Mouse (Mus musculus): ENCODE measurements around the gene Zbtb41.

Zbtb41 gene

DNA sequence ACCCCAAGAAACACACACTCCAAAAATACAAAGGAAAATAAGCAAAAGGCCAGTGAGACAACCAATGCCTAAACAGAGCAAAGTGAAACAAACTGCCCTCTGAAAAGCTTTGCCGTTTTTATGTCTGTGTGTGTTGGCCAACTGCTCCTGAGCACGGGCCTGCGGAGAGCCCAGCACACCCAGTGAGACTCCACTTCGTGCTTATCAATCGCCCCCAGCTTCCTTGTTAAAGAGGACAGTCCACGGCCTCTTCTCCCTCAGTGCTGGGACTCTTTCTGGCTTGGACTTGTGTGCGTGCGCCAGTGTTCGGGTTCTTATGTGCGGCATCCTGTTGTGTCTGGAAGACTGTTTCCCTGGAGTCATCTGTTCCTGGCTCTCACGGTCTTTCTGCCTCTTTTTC, 43.8 kb downstream of the Zbtb41 start:
- DNase-seq (ENCODE audit: low read depth, low spot score) = no peak

DNA sequence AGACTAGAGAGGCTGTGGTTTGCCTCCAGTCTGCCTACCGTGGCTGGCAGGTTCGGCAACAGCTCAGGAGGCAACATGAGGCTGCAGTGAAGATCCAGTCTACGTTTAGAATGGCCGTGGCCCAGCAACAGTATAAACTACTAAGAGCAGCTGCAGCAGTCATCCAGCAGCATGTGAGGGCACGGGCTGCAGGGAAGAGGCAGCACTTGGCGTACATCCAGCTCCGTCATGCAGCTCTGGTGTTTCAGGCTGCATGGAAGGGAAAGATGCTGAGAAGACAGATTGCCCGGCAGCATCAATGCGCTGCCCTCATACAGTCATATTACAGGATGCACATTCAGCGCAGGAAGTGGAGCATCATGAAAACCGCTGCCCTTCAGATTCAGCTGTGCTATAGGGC, 56.8 kb downstream of the Zbtb41 start:
- no peak for DNase-seq (ENCODE audit: low read depth, low spot score)

DNA sequence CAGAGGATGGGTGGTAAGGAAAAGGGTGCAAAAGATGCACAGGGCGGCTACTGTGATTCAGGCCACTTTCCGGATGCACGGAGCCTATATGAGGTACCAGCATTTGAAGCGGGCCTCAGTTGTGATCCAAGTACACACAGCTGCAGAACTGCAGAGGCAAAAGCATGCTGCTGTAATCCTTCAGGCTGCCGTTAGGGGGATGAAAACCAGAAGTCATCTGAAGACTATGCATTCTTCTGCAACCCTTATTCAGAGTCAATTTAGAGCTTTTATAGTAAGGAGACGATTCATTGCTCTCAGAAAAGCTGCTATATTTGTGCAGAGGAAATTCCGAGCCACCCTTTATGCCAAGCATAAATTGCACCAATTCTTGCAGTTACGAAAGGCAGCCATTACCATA, 58.2 kb downstream of the Zbtb41 start:
- no peak for DNase-seq (ENCODE audit: low read depth, low spot score)

DNA sequence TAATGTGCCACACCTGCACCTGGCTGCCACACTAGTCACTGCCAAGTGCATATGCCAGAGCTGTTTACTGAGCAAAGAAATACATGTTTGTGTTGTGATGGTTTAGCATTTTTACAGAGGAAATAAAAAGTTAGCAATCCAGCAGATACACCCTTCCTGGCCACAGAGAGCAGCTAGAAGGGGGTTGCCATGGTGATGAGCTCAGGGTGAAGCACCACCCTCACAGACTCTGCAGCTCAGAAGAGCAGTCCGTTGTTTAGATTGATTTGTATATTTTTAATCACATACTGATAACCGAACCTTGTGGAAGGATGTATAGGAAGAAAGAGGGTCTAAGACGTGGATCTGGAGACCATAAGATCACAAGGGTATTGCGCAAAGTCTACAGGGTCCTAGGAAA, 59.1 kb downstream of the Zbtb41 start:
- DNase-seq (ENCODE audit: low read depth, low spot score) = no peak

DNA sequence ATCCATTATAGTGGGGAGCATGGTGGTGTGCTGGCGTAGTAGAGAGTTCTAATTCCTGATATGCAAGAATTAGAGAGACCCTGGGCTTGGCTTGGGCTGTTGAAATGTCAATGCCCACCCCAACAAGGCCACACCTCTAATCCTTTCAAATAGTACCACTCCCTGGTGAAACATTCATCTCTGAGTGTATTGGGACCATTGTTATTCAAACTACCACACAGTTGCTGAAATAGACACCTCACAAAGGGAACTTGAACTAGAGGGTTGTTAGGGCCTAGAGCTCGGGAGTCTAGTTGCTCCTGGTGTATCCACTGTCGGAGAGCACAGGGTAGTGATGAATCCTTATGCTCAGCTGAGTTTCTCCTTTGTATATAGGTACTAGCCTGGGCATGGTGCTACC, 72.5 kb downstream of the Zbtb41 start:
- DNase-seq (ENCODE audit: low read depth, low spot score) = no peak

DNA sequence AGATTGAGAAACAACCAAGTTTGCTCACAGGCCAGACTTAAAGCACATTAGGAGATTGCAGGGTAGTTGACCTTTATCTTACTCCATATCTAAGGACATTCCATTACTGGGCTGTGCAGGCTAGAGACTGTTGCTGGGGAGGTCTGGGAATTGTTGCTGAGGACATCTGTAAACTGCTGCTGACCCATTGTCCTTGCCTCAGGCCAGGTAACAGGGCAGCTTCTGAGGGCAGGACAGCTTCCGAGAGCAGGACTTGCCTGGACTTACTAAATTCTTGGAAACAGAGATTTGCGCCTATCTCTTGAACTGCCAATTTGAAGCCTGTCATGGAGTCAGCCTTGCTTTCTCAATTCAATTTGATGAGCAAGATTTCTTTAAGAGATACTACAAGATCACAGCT, 73.3 kb downstream of the Zbtb41 start:
- DNase-seq (ENCODE audit: low read depth, low spot score) = no peak

DNA sequence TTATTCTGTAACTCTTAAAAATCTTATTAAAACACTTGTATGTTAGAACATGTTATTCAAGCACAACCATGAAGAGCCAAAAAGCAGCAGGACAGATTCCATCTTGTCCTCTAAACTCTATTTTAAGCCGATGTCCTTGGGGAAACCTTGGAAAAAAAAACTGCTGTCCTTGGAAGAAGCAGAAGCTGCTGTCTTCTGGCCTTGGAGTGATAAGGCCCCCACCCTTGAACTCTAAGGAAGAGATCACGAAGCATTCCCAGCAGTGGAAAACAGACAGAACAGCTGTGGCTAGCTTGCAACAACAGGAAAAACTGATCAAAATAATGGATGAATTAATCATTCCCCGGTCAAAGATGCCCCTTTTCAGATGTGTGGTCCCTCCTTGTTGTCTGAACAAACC, 74.1 kb downstream of the Zbtb41 start:
- no peak for DNase-seq (ENCODE audit: low read depth, low spot score)

DNA sequence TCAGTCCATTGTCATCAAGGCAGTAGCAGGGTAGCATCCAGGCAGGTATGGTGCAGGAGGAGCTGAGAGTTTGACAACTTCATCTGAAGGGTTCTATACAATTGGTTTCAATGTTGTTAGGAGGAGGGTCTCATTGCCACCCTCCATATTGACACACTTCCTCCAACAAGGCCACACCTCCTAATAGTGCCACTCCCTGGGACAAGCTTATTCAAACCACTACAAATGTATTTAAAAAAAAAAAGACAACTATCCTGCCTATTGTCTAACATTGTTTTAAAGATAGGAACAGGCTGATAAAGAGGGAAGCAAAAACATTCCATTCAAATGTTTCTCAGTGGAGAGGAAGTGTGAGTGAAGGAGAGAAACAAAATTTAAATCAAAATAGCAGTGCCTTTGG, 77.7 kb downstream of the Zbtb41 start:
- DNase-seq (ENCODE audit: low read depth, low spot score) = no peak

DNA sequence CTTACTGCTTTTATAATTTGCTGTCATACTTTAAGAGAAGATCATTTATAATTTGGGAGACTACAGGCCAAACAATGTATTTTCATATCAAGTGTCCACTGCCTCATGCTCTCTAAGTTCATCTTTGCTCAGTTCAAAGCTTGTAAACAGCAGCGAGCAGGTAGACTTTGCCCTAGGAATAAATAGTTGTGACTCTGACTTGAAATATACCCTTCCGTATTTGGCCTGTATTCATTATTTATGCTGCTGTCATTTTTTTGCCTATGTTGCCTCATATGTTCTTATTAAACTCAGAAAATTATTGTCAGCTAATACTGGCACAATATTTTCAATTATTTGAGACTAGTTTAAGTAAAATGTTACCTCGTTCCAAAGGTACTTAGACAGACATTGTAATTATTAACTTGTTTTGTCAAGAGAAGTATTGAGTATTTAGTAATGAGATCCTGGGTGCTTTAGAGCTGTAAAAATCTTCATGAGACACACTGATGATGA, 79.2 kb downstream of the Zbtb41 start, which contains the start of gene F13b:
F13b (plus strand) TSS at position 445 of the 495 bp plus-strand sequence.
- no peak for DNase-seq (ENCODE audit: low read depth, low spot score)
